Mouse (Mus musculus) hindbrain, embryonic 11.5 days (tissue): Measurements from ENCODE around the gene Prrx1. TPM values are rescaled to one million over a fixed set of nuclear protein-coding genes. Genes with fewer than 3 reads are reported as not detected.

Experiments
- ATAC-seq: fragments of 200-750 bp; cut with Nextera tagmentation; 2 replicates; pipeline ENCODE4 v1.8.0; 2017; ENCODE audit warnings: mild to moderate bottlenecking, moderate TSS enrichment, moderate library complexity; ENCODE audit not compliant: low FRiP score
- DNase-seq: peaks from one replicate; pipeline ENCODE4 v3.0.0-alpha.2; 2015; ENCODE audit warnings: low spot score
- H3K27ac ChIP-seq: fragments of 300-500 bp; sonication (generic); 2 replicates; pipeline ENCODE4 v1.5.1; 2014; ENCODE audit warnings: mild to moderate bottlenecking, low read depth, low read length
- H3K27me3 ChIP-seq: fragments of 300-500 bp; sonication (generic); 2 replicates; pipeline ENCODE4 v1.6.1; 2014; ENCODE audit warnings: mild to moderate bottlenecking, low read length, moderate library complexity, mixed read lengths; ENCODE audit not compliant: control insufficient read depth, insufficient read depth
- H3K36me3 ChIP-seq: fragments of 300-500 bp; sonication (generic); 2 replicates; pipeline ENCODE4 v1.6.1; 2014; ENCODE audit warnings: mild to moderate bottlenecking, low read length, moderate library complexity, mixed read lengths; ENCODE audit not compliant: control insufficient read depth, insufficient read depth
- H3K4me1 ChIP-seq: fragments of 300-500 bp; sonication (generic); replicated peaks from 2 replicates; pipeline ENCODE4 v1.6.1; 2014; ENCODE audit warnings: low read length, mixed read lengths; ENCODE audit not compliant: control insufficient read depth, insufficient read depth
- H3K4me2 ChIP-seq: fragments of 300-500 bp; sonication (generic); replicated peaks from 2 replicates; pipeline ENCODE4 v1.6.1; 2014; ENCODE audit warnings: mild to moderate bottlenecking, low read depth, low read length
- H3K4me3 ChIP-seq: fragments of 300-500 bp; sonication (generic); 2 replicates; pipeline ENCODE4 v1.5.1; 2014; ENCODE audit warnings: low read depth, low read length
- H3K9ac ChIP-seq: fragments of 300-500 bp; sonication (generic); 2 replicates; pipeline ENCODE4 v1.6.1; 2014; ENCODE audit warnings: low read depth, low read length
- H3K9me3 ChIP-seq: fragments of 300-500 bp; sonication (generic); 2 replicates; pipeline ENCODE4 v1.6.1; 2016; ENCODE audit warnings: low read length; ENCODE audit not compliant: control insufficient read depth
- WGBS: fragments of 180-500 bp; shearing (Covaris S2); extraction: QIAGEN DNeasy Blood & Tissue Kit; methylation state at CpG from one replicate; pipeline ENCODE4 v1.1.7; 2014; 5-methylcytosine and 5-hydroxymethylcytosine counted together
- polyA plus RNA-seq: library from polyadenylated mRNA; unstranded; fragments of >200 nt; fragmentation: Nextera tagmentation; extraction: Ambion mirVana; gene quantifications from 2 replicates; pipeline ENCODE4 v1.2.1, GENCODE M21; 2014

Gene Prrx1
- polyA plus RNA-seq, result 51.8 and 71.0 TPM in 2 replicates

GRCm38 (mm10) chr1:163313101-163313773 lies at the start of gene Prrx1:
Gene Prrx1 (minus strand): TSS chr1:163313710.
- Histone ChIP-seq H3K4me3 (peak within 1 kb of the TSS; percentile 46), H3K36me3 (no peaks in the 10 kb centered on the region), H3K9me3 (no peaks in the 10 kb centered on the region), H3K4me2 (peak within 1 kb of the TSS; percentile 56), H3K4me1 (peaks cover 2% of the 10 kb centered on the region), H3K27ac (peak within 1 kb of the TSS; percentile 82), H3K27me3 (peaks cover 55% of the 10 kb centered on the region), H3K9ac (peak within 1 kb of the TSS; percentile 61)
- under 1% methylated on average over 17 of the region's 17 CpGs for WGBS
- peak; percentile 66 for DNase-seq
- peak; percentile 5; the same call in 1 of the 2 replicates for ATAC-seq

- Histone ChIP-seq H3K9ac (no peak overlapping the region), H3K4me2 (no peak overlapping the region), H3K4me3 (no peak overlapping the region), H3K36me3 (no peaks in the 10 kb centered on the region), H3K4me1 (no peaks in the 10 kb centered on the region), H3K9me3 (no peaks in the 10 kb centered on the region), H3K27ac (no peak overlapping the region), H3K27me3 (no peaks in the 10 kb centered on the region)
- WGBS, result 72% methylated on average over 8 of the region's 8 CpGs
- no peak for ATAC-seq
- DNase-seq, result no peak
These were observed 48.7 kb upstream of the Prrx1 start for GRCm38 (mm10) chr1:163362202-163362601.

GRCm38 (mm10) chr1:163361376-163361775 lies 47.9 kb upstream of the Prrx1 start:
- no peaks in the 10 kb centered on the region for H3K36me3 ChIP-seq
- DNase-seq (no peak), ATAC-seq (no peak)
- 86% methylated on average over 5 of the region's 5 CpGs for WGBS
- no peak overlapping the region for H3K4me3 ChIP-seq
- H3K4me1 ChIP-seq, result no peaks in the 10 kb centered on the region
- no peak overlapping the region for H3K9ac ChIP-seq
- no peak overlapping the region for H3K27ac ChIP-seq
- no peak overlapping the region for H3K4me2 ChIP-seq
- no peaks in the 10 kb centered on the region for H3K27me3 ChIP-seq
- no peaks in the 10 kb centered on the region for H3K9me3 ChIP-seq

GRCm38 (mm10) chr1:163360796-163361195 lies 47.3 kb upstream of the Prrx1 start:
- ATAC-seq (no peak), DNase-seq (no peak)
- no peaks in the 10 kb centered on the region for H3K36me3 ChIP-seq
- no peaks in the 10 kb centered on the region for H3K9me3 ChIP-seq
- WGBS, result 75% methylated on average over 6 of the region's 6 CpGs
- H3K4me1 ChIP-seq, result no peaks in the 10 kb centered on the region
- no peak overlapping the region for H3K27ac ChIP-seq
- no peak overlapping the region for H3K4me2 ChIP-seq
- H3K4me3 ChIP-seq, result no peak overlapping the region
- no peaks in the 10 kb centered on the region for H3K27me3 ChIP-seq
- no peak overlapping the region for H3K9ac ChIP-seq

GRCm38 (mm10) chr1:163359521-163359920 lies 46.0 kb upstream of the Prrx1 start:
- WGBS, result 92% methylated on average over 3 of the region's 3 CpGs
- H3K4me1 ChIP-seq, result no peaks in the 10 kb centered on the region
- H3K36me3 ChIP-seq, result no peaks in the 10 kb centered on the region
- no peak overlapping the region for H3K9ac ChIP-seq
- H3K9me3 ChIP-seq, result no peaks in the 10 kb centered on the region
- ATAC-seq (no peak), DNase-seq (no peak)
- no peak overlapping the region for H3K4me3 ChIP-seq
- H3K4me2 ChIP-seq, result no peak overlapping the region
- no peaks in the 10 kb centered on the region for H3K27me3 ChIP-seq
- H3K27ac ChIP-seq, result no peak overlapping the region

GRCm38 (mm10) chr1:163358165-163358564 lies 44.7 kb upstream of the Prrx1 start:
- Histone ChIP-seq H3K9ac (no peak overlapping the region), H3K27ac (no peak overlapping the region), H3K36me3 (no peaks in the 10 kb centered on the region), H3K27me3 (no peaks in the 10 kb centered on the region), H3K9me3 (no peaks in the 10 kb centered on the region), H3K4me1 (no peaks in the 10 kb centered on the region), H3K4me2 (no peak overlapping the region), H3K4me3 (no peak overlapping the region)
- ATAC-seq (no peak), DNase-seq (no peak)
- 70% methylated on average over 7 of the region's 7 CpGs for WGBS

GRCm38 (mm10) chr1:163357733-163358132 lies 44.2 kb upstream of the Prrx1 start:
- WGBS, result 80% methylated on average over 6 of the region's 6 CpGs
- no peaks in the 10 kb centered on the region for H3K9me3 ChIP-seq
- no peak overlapping the region for H3K4me3 ChIP-seq
- H3K36me3 ChIP-seq, result no peaks in the 10 kb centered on the region
- H3K4me1 ChIP-seq, result no peaks in the 10 kb centered on the region
- ATAC-seq (no peak), DNase-seq (no peak)
- no peak overlapping the region for H3K27ac ChIP-seq
- no peak overlapping the region for H3K4me2 ChIP-seq
- no peaks in the 10 kb centered on the region for H3K27me3 ChIP-seq
- no peak overlapping the region for H3K9ac ChIP-seq

- Histone ChIP-seq H3K4me2 (no peak overlapping the region), H3K9me3 (no peaks in the 10 kb centered on the region), H3K4me3 (no peak overlapping the region), H3K27me3 (no peaks in the 10 kb centered on the region), H3K36me3 (no peaks in the 10 kb centered on the region), H3K4me1 (no peaks in the 10 kb centered on the region), H3K27ac (no peak overlapping the region), H3K9ac (no peak overlapping the region)
- DNase-seq, result no peak
- no peak for ATAC-seq
- 66% methylated on average over 4 of the region's 4 CpGs for WGBS
These were observed 42.7 kb upstream of the Prrx1 start for GRCm38 (mm10) chr1:163356167-163356566.

- H3K9me3 ChIP-seq, result no peaks in the 10 kb centered on the region
- DNase-seq (no peak), ATAC-seq (no peak)
- H3K4me3 ChIP-seq, result no peak overlapping the region
- no peak overlapping the region for H3K4me2 ChIP-seq
- H3K27ac ChIP-seq, result no peak overlapping the region
- no peak overlapping the region for H3K9ac ChIP-seq
- no peaks in the 10 kb centered on the region for H3K27me3 ChIP-seq
- H3K36me3 ChIP-seq, result no peaks in the 10 kb centered on the region
- WGBS, result 48% methylated on average over 3 of the region's 3 CpGs
- no peaks in the 10 kb centered on the region for H3K4me1 ChIP-seq
These were observed 42.2 kb upstream of the Prrx1 start for GRCm38 (mm10) chr1:163355626-163356156.
